Mouse (Mus musculus) right cerebral cortex, postnatal 4 days (tissue): ENCODE measurements around the gene Fbxl20.

Experiments used
- DNase-seq: peaks from one replicate; pipeline ENCODE4 v3.0.0-alpha.2; 2022

The Fbxl20 gene

GRCm38 (mm10) chr11:98047745-98048144, 102.5 kb downstream of the Fbxl20 start:
- DNase-seq: peak; percentile 68

- no peak for DNase-seq
Measured at GRCm38 (mm10) chr11:98046466-98046865, 103.7 kb downstream of the Fbxl20 start.

GRCm38 (mm10) chr11:98045596-98045995, 104.6 kb downstream of the Fbxl20 start:
- no peak for DNase-seq

GRCm38 (mm10) chr11:98044074-98044473, 106.1 kb downstream of the Fbxl20 start:
- no peak for DNase-seq

GRCm38 (mm10) chr11:98042741-98043140, 107.5 kb downstream of the Fbxl20 start:
- no peak for DNase-seq

GRCm38 (mm10) chr11:98040975-98041374, 109.2 kb downstream of the Fbxl20 start:
- no peak for DNase-seq

GRCm38 (mm10) chr11:98037871-98038270, 112.3 kb downstream of the Fbxl20 start:
- DNase-seq: no peak

- DNase-seq: peak; percentile 58
Measured at GRCm38 (mm10) chr11:98035977-98036377, 114.2 kb downstream of the Fbxl20 start.

GRCm38 (mm10) chr11:98034840-98035239, 115.4 kb downstream of the Fbxl20 start:
- DNase-seq: peak; percentile 51

GRCm38 (mm10) chr11:98034061-98034460, 116.1 kb downstream of the Fbxl20 start:
- DNase-seq: no peak
